Mouse (Mus musculus): ENCODE data around the gene Washc2.

DNA sequence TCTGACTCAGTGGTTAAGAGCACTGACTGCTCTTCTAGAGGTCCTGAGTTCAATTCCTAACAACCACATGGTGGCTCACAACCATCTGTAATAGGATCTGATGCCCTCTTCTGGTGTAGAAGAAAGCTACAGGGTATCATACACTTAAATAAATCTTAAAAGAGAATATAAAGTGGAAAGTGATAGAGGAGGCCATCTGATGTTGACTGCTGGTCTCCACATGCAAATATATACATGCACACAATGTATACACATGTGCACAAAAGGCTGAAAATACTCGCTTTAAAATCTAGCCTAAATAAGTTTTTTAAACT is 59.2 kb downstream of the Washc2 start:
- TF ChIP-seq CTCF (IDR thresholded peaks at IDR 0.05; ENCODE audit: low read depth), result peak; percentile 41
- no peak for TF ChIP-seq EP300 (IDR thresholded peaks at IDR 0.05; ENCODE audit: low read depth)

Data from liver, postnatal 0 days (tissue).